Mouse (Mus musculus) right cerebral cortex, postnatal 36 days (tissue): Measurements from ENCODE around the gene Foxm1.
A peak's percentile ranks its signal among the peaks of the same experiment; 100 is the strongest.

Experiments
- DNase-seq, 2 experiments: peaks; one replicate each; pipeline ENCODE4 v3.0.0; 2022; ENCODE audit warnings: low spot score in 2 of 2, mixed read lengths in 1 of 2

The Foxm1 gene

GRCm38 (mm10) chr6:128362381-128363006 lies at the start of gene Foxm1, which contains the start of gene Rhno1:
Gene Foxm1, plus strand, starts transcription at chr6:128362967.
Gene Rhno1, minus strand, starts transcription at chr6:128362911.
- peak; percentile 66 to 72 for DNase-seq

GRCm38 (mm10) chr6:128314796-128315195 lies 48.0 kb upstream of the Foxm1 start:
- no peak for DNase-seq

- no peak for DNase-seq
Observed at GRCm38 (mm10) chr6:128315597-128315996, 47.2 kb upstream of the Foxm1 start.

- DNase-seq = peak; percentile 20 to 58
Observed at GRCm38 (mm10) chr6:128318317-128318716, 44.5 kb upstream of the Foxm1 start.

- peak; percentile 47 to 51 for DNase-seq
Observed at GRCm38 (mm10) chr6:128334397-128335124, 28.2 kb upstream of the Foxm1 start.

GRCm38 (mm10) chr6:128337467-128337866 lies 25.3 kb upstream of the Foxm1 start:
- DNase-seq = no peak

GRCm38 (mm10) chr6:128338876-128339275 lies 23.9 kb upstream of the Foxm1 start:
- no peak for DNase-seq

GRCm38 (mm10) chr6:128341956-128342723 lies 20.6 kb upstream of the Foxm1 start:
- no peak for DNase-seq

- DNase-seq = no peak
Observed at GRCm38 (mm10) chr6:128345623-128346022, 17.1 kb upstream of the Foxm1 start.

GRCm38 (mm10) chr6:128346782-128347181 lies 16.0 kb upstream of the Foxm1 start:
- no peak for DNase-seq

GRCm38 (mm10) chr6:128349711-128350110 lies 13.1 kb upstream of the Foxm1 start:
- no peak for DNase-seq

GRCm38 (mm10) chr6:128354140-128354539 lies 8.6 kb upstream of the Foxm1 start:
- no peak for DNase-seq

- peak in 1 of 2 experiments; percentile 33 for DNase-seq
Observed at GRCm38 (mm10) chr6:128355201-128355681, 7.5 kb upstream of the Foxm1 start.

- DNase-seq = peak; percentile 94 to 95
Observed at GRCm38 (mm10) chr6:128355726-128356416, 6.9 kb upstream of the Foxm1 start, which contains the start of gene Tulp3. Gene Tulp3, minus strand, starts transcription at chr6:128355851.

GRCm38 (mm10) chr6:128358999-128359398 lies 3.8 kb upstream of the Foxm1 start:
- DNase-seq = peak; percentile 42 to 46

- DNase-seq = no peak
Observed at GRCm38 (mm10) chr6:128361901-128362300, 866 bp upstream of the Foxm1 start.

- DNase-seq = no peak
Observed at GRCm38 (mm10) chr6:128363007-128363825, 449 bp downstream of the Foxm1 start.

GRCm38 (mm10) chr6:128364721-128365120 lies 2.0 kb downstream of the Foxm1 start:
- DNase-seq = no peak

GRCm38 (mm10) chr6:128366466-128366865 lies 3.7 kb downstream of the Foxm1 start:
- no peak for DNase-seq

GRCm38 (mm10) chr6:128370040-128370439 lies 7.3 kb downstream of the Foxm1 start:
- no peak for DNase-seq

- peak in 1 of 2 experiments; percentile 31 for DNase-seq
Observed at GRCm38 (mm10) chr6:128375192-128375591, 12.4 kb downstream of the Foxm1 start, which contains the start of the genes Tex52 and Gm44596. Gene Tex52, plus strand, starts transcription at chr6:128375456. Gene Gm44596, plus strand, starts transcription at chr6:128375503.
